Comparison of ENCODE assay signal across 35 mouse cellular contexts in genomic region chr2:109235741-109236140, GRCm38 (mm10).
"Had no signal": no experiment of that assay in that cellular context is flagged by ENCODE, and none has a peak within 500 bp of the region (broad histone marks: within the 10 kb centered on the region; RNA-seq: fewer than 3 reads in every experiment).

No protein-coding gene starts in this region.

- ATAC-seq: hindbrain, embryonic 16.5 days; hindbrain, postnatal 0 days; inflammation-experienced regulatory T-cells, adult 6 months; intestine, embryonic 15.5 days; intestine, embryonic 16.5 days; intestine, postnatal 0 days had no signal

- H3K9me3 ChIP-seq: heart, embryonic 12.5 days; heart, embryonic 13.5 days; heart, embryonic 15.5 days; hindbrain, embryonic 10.5 days; hindbrain, embryonic 12.5 days; hindbrain, embryonic 13.5 days; hindbrain, embryonic 15.5 days; intestine, embryonic 15.5 days; kidney, embryonic 15.5 days had no signal

- H3K4me3 ChIP-seq: heart, embryonic 12.5 days; heart, embryonic 13.5 days; heart, embryonic 15.5 days; hindbrain, embryonic 10.5 days; hindbrain, embryonic 12.5 days; hindbrain, embryonic 13.5 days; hindbrain, embryonic 15.5 days; intestine, embryonic 15.5 days; kidney, embryonic 15.5 days; layer of hippocampus, adult 2 months; left cerebral cortex, adult 2 months had no signal

- DNase-seq: heart, postnatal 10 days; heart, postnatal 14 days; heart, postnatal 36 days; heart, postnatal 4 days; kidney, adult 11 months; kidney, adult 18-20 months; kidney, adult 2 months; kidney, adult 8-10 months; kidney, adult 9 months; kidney, postnatal 10 days; kidney, postnatal 14 days; kidney, postnatal 25 days; kidney, postnatal 36 days; kidney, postnatal 4 days; layer of hippocampus, adult 9-11 months; layer of hippocampus, postnatal 36 days had no signal

- H3K4me2 ChIP-seq: heart, embryonic 11.5 days; heart, embryonic 12.5 days; heart, embryonic 13.5 days; heart, embryonic 15.5 days; hindbrain, embryonic 12.5 days; hindbrain, embryonic 13.5 days; hindbrain, embryonic 14.5 days; hindbrain, embryonic 15.5 days; intestine, embryonic 15.5 days; kidney, embryonic 15.5 days had no signal

- H3K4me1 ChIP-seq: heart, embryonic 12.5 days; heart, embryonic 13.5 days; heart, embryonic 15.5 days; hindbrain, embryonic 10.5 days; hindbrain, embryonic 12.5 days; hindbrain, embryonic 13.5 days; hindbrain, embryonic 15.5 days; intestine, embryonic 15.5 days; kidney, embryonic 15.5 days had no signal

- H3K36me3 ChIP-seq: heart, embryonic 12.5 days; heart, embryonic 13.5 days; heart, embryonic 15.5 days; hindbrain, embryonic 10.5 days; hindbrain, embryonic 12.5 days; hindbrain, embryonic 13.5 days; hindbrain, embryonic 15.5 days; intestine, embryonic 15.5 days; kidney, embryonic 15.5 days had no signal

- H3K27me3 ChIP-seq: heart, embryonic 12.5 days; heart, embryonic 13.5 days; heart, embryonic 15.5 days; hindbrain, embryonic 12.5 days; hindbrain, embryonic 13.5 days; hindbrain, embryonic 15.5 days; intestine, embryonic 15.5 days; kidney, embryonic 15.5 days had no signal

- H3K27ac ChIP-seq: heart, embryonic 13.5 days; heart, embryonic 15.5 days; hindbrain, embryonic 10.5 days; hindbrain, embryonic 12.5 days; hindbrain, embryonic 13.5 days; hindbrain, embryonic 14.5 days; hindbrain, embryonic 15.5 days; hindbrain, postnatal 0 days; intestine, embryonic 15.5 days; kidney, embryonic 15.5 days; kidney, postnatal 0 days; layer of hippocampus, adult 2 months; left cerebral cortex, adult 2 months had no signal

- H3K9ac ChIP-seq: heart, embryonic 12.5 days; heart, embryonic 13.5 days; heart, embryonic 15.5 days; hindbrain, embryonic 12.5 days; hindbrain, embryonic 13.5 days; hindbrain, embryonic 14.5 days; hindbrain, embryonic 15.5 days; intestine, embryonic 15.5 days; kidney, embryonic 15.5 days had no signal
